Mouse (Mus musculus): ENCODE results near the gene Gm2a.

Gene Gm2a

DNA sequence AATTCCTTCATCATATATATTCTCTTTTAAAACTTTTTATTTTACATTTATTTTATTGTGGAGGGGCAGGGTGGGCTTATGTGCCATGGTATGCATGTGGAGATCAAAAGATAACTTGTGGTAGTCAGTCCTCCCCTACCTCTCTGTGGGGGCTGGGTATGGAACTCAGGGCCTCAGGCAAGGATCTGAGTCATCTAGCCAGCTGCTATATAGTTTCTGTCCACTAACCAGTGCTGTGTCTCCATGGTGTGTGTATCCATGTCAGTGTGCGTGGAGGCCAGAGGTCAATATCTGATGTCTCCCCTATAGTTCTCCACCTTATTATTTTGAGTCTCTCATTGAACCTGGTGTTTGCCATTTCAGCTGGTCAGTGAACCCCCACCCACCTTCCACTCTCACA, 36.5 kb downstream of the Gm2a start:
- ChIA-PET POLR2A (interaction anchor here in 1 of 4 experiments (0.6 to 1.9 kb wide), 2 partner anchors 11 to 14 kb away, joined by 3 to 4 read pairs; no protein-coding TSS in a partner anchor), CTCF (interaction anchor here in 2 of 4 experiments (0.6 to 1.2 kb wide), 2 partner anchors 102 to 250 kb away, joined by 3 to 13 read pairs; no protein-coding TSS in a partner anchor)

DNA sequence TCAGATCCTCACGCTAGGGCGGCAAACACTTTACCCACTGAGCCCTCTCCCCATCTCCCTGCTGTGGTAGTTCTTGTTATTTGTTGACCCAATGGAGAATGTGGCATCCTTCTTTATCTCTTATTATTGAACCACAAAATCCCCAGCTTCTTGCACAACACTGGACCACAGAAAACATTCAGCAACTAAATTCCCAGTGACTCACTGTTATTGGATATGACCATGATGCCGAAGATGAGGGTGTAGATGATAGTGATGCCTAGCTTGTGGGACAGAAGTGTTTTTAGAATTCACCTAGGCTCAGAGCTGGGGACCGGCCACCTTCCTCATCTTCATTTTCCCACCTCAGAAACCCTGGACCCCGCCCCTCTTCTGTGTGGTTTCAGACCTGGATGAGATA, 37.0 kb downstream of the Gm2a start:
- POLR2A ChIA-PET, result interaction anchor here in 1 of 4 experiments (0.6 to 1.9 kb wide), 2 partner anchors 10 to 14 kb away, joined by 3 to 4 read pairs; no protein-coding TSS in a partner anchor

DNA sequence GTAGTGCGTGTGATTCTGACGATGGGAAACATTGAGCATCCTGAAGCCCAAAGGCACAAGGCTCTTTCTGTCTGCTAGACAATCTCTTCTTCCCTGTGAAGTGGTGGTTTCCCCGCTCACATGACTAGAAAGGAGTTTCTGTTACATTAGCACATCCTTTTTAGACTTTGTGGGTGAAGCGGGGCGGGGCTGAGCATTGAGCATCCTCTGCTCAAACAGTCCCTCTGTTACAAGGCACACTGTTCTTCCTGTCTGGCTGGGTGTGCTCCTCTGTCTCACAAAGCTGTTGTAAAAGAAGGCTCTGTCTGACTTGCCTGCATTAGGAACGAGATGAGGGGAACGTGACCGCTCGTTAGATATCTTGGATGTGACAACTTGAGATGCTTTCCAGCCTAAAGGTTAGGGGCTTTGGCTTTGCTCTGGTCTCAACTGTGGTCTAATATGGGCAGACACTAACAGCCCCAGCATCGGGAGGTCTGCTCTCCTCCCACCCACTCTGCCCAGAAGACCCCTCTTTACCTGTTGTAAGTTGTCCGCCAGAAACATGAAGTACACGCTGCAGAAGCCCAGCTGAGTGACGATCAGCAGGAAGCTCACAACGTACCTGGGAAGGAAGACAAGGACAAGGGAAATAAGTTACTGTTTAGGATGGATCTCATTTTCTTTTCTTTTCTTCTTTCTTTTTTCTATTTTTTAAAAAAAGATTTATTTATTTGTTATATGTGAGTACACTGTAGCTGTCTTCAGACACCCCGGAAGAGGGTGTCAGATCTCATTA, 39.0 kb downstream of the Gm2a start:
- POLR2A ChIA-PET, result interaction anchor here in 2 of 4 experiments (0.6 to 1.7 kb wide), 7 partner anchors 10 to 699 kb away, joined by 3 to 8 read pairs (median 3); partner anchors contain the start of gene Gm2a (in 2 of the 2)

More for the DNA sequence above, 37.0 kb downstream of the Gm2a start:
- CTCF ChIA-PET, result no interaction called here

DNA sequence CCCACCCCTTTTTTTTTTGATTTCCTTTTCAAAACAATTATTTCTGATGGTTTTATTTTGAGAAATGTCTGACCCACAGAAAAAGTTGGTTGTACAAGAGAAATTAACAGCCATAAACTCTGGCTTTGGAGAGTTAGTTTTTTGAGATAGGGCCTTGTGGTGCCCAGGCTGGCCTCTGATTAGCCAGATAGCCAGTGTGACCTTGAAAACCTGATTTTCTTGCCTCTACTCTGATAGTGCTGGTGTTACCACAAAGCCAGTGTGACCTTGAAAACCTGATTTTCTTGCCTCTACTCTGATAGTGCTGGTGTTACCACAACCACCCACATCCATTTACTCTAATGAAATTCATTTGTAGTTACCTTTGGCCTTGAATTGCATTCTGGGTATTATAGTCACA, 39.7 kb downstream of the Gm2a start:
- POLR2A ChIA-PET, result interaction anchor here in 1 of 4 experiments (1.4 to 1.7 kb wide), 4 partner anchors 9 to 125 kb away, joined by 3 to 8 read pairs (median 6); partner anchors contain the start of gene Gm2a

More for the DNA sequence above, 39.0 kb downstream of the Gm2a start:
- CTCF ChIA-PET, result interaction anchor here in 1 of 4 experiments (0.6 kb wide), 1 partner anchor 21 kb away, joined by 9 read pairs; no protein-coding TSS in a partner anchor

DNA sequence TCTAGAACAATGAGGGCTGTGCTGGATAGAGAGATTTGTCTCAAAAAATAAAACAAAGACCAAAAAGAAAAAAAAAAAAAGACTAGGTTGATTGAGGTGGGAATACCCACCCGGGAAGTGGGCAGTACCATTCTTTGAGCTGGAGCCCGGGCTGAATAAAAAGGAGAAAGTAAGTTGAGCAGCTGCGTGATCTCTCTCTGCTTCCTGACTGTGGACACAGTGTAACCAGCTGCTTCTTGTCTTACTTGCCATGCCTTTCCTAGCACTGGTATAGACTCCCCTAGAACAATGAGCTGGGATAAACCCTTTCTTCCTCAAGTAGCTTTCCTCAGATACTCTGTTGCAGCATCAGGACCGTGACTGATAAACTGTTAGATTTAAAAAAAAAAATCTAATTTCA, 43.6 kb downstream of the Gm2a start:
- POLR2A ChIA-PET, result interaction anchor here in 3 of 4 experiments (0.5 to 1.8 kb wide), 9 partner anchors 11 to 362 kb away, joined by 3 to 5 read pairs (median 3); partner anchors contain the start of genes Ccdc69 (in 1 of the 3) and Gm2a (in 1 of the 3)
- CTCF ChIA-PET, result interaction anchor here in 1 of 4 experiments (0.6 to 1.1 kb wide), 2 partner anchors 21 to 62 kb away, joined by 3 to 4 read pairs; no protein-coding TSS in a partner anchor

More for the DNA sequence above, 39.7 kb downstream of the Gm2a start:
- CTCF ChIA-PET, result no interaction called here

DNA sequence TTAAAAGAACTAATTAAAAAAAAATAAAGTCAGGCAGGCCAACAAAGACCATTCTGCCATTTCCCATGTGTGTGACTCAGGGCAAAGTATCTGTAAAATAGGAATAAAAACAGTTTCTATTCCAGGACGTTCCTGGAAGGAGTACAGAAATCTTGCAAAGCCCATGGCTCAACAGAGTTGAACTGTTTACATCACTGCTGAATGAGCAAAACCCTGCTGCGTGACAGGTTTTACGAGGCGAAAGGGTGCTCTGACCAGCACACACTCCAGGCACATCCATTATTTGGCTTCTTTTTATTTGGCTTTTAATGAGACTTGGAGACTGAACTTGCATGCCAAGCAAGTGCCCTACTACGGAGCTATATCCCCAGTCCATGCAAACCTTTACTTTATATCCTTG, 46.1 kb downstream of the Gm2a start:
- POLR2A ChIA-PET, result no interaction called here
- CTCF ChIA-PET, result no interaction called here

DNA sequence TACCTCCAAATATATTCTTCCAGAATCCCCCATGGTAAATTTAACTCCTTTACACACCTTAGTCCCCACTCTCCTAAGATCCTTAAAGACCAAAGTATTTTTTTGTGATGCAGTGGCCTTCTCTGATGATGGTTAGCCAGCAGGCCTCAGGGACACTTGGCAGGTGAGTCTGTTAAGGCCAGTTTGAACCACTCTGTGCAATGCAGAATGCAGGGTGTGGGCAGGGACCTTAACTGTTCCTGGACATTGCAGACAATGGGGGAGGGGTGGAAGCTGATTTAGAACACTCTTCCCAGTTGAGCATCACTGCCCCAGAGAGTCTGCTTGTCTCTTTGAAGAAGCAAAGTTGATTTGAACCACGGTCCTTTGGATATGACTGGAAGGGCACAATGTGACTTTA, 48.9 kb downstream of the Gm2a start:
- CTCF ChIA-PET, result interaction anchor here (0.6 to 2.1 kb wide), 7 partner anchors 10 to 245 kb away, joined by 3 to 8 read pairs (median 4); no protein-coding TSS in a partner anchor
- POLR2A ChIA-PET, result interaction anchor here in 3 of 4 experiments (0.6 to 2.5 kb wide), 17 partner anchors 8 to 322 kb away, joined by 3 to 13 read pairs (median 4); partner anchors contain the start of genes Gm2a (in 2 of the 3), Ccdc69 (in 1 of the 3) and G3bp1 (in 1 of the 3)

DNA sequence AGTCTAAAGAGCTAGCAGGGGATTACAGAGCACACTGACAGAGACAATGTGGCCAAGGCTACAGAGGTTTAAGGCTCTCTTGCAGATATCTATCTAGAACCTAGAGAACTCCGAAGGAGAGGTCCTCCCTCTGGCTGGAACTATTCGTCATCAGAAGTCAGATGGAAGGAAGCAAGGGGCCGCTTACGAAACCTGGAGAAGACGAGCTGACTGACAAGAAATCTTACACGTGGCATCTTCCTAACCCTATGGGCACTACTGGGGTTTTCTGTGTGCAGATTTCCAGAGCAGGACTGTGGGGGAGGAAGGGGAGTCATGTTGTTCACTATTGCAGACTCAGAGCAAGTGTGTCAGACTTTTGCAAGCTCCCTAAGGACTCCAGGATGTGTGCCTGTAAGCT, 49.5 kb downstream of the Gm2a start:
- ChIA-PET CTCF (interaction anchor here (0.6 to 2.1 kb wide), 10 partner anchors 11 to 245 kb away, joined by 3 to 10 read pairs (median 3); partner anchors contain the start of gene Slc36a1 (in 1 of the 4)), POLR2A (interaction anchor here in 2 of 4 experiments (0.8 to 2.5 kb wide), 11 partner anchors 9 to 321 kb away, joined by 3 to 13 read pairs (median 5); partner anchors contain the start of genes G3bp1 (in 1 of the 2) and Gm2a (in 1 of the 2))

DNA sequence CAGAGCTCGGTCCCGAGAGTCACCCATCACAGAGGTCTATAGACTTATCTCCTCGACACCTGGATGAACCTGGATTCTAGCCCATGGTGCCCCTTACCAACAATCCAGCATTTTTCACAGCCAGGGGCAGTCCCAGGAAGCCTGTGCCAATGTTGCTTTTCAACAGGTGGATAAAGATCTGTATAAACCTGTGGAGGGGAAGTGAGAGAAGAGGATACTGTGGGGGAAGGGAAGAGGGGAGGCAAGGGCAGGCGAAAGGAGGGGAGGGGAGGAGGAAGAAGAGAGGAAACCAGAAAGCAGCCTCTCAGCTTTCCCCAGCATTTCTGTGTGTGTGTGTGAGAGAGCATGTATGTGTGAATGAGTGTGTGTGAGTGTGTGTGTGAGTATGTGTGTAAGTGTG, 50.5 kb downstream of the Gm2a start:
- CTCF ChIA-PET, result interaction anchor here in 2 of 4 experiments (1.5 to 2.0 kb wide), 2 partner anchors 10 to 63 kb away, joined by 5 to 8 read pairs; no protein-coding TSS in a partner anchor
- POLR2A ChIA-PET, result interaction anchor here in 2 of 4 experiments (0.6 to 2.5 kb wide), 2 partner anchors 11 to 50 kb away, joined by 3 to 13 read pairs; partner anchors contain the start of gene Gm2a (in 1 of the 2)

DNA sequence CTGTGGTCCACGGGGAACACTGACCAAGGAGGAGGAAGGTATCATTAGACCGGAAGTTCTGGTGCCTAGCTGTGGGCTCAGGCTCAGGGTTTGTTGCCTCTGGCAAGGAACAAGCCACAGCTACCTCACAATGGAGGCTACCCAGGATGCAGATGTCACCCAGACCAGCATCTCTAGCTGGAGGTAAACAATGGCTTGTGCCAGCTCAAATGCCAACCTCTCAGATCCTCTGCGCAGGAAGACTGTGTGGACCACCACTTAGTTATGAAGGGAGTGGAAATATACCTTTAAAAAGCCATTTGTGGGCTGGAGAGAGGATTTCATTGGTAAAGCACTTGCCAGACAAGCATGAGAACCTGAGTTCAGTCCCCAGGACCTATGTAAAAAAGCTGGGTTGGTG, 53.7 kb downstream of the Gm2a start, which contains the start of gene Slc36a3:
Slc36a3 (minus strand) TSS at position 101 of the 400 bp plus-strand sequence.
- ChIA-PET POLR2A (interaction anchor here in 2 of 4 experiments (0.9 to 2.1 kb wide), 9 partner anchors 8 to 318 kb away, joined by 3 to 9 read pairs (median 3); partner anchors contain the start of genes Gm2a (in 2 of the 2) and G3bp1 (in 1 of the 2)), CTCF (interaction anchor here in 2 of 4 experiments (0.9 to 1.8 kb wide), 5 partner anchors 7 to 222 kb away, joined by 3 to 8 read pairs (median 6); no protein-coding TSS in a partner anchor)

DNA sequence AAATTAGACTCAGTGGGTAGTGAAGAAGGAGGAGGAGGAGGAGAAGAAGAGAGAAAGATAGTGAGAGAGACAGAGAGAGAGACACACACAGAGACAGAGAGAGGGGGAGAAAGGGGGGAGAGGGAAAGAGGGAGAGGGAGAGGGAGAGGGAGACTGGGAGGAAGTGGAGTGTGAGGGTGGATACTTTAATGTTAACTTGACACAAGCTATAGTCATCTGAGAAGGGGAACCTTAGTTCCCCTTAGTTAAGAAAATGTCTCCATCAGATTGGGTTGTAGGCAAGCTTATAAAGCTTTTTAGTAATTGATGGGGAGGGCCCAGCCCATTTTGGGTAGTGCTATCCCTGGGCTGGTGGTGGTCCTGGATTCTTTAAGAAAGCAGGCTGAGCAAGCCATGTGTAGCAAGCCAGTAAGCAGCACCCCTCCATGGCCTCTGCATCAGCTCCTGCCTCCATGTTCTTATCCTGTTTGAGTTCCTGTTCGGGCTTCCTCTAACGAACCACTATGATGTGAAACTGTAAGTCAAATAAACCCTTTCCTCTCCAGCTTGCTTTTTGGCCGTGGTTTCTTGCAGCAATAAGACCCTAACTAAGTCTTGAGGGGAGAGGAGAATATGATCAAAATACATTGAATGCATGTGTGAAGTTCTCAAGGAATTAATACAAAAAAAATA, 56.6 kb downstream of the Gm2a start:
- ChIA-PET POLR2A (interaction anchor here in 1 of 4 experiments (0.7 to 1.3 kb wide), 2 partner anchors 47 to 141 kb away, joined by 3 read pairs; no protein-coding TSS in a partner anchor), CTCF (interaction anchor here in 2 of 4 experiments (0.6 to 1.0 kb wide), 2 partner anchors 68 to 114 kb away, joined by 3 read pairs; no protein-coding TSS in a partner anchor)

DNA sequence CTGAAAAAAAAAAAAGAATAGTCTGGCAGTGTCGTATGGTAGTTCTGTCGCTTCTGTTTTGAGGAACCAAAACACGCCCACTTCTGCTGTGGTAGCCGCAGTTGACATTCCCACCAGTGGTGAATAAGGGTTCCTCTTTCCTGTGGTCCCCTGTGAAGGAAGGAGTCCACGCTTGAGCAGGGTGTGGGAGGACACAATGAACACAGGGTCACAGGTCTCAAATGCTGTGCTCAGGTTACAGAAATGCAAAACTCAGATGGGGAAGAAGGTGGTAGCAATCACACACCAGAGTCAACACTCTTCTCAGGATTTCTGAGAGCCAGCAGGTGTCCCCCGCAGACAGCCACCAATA, 57.1 kb downstream of the Gm2a start:
- POLR2A ChIA-PET, result interaction anchor here in 1 of 4 experiments (0.7 to 1.3 kb wide), 2 partner anchors 47 to 142 kb away, joined by 3 read pairs; no protein-coding TSS in a partner anchor
- CTCF ChIA-PET, result interaction anchor here in 1 of 4 experiments (1.0 kb wide), 1 partner anchor 68 kb away, joined by 3 read pairs; no protein-coding TSS in a partner anchor

DNA sequence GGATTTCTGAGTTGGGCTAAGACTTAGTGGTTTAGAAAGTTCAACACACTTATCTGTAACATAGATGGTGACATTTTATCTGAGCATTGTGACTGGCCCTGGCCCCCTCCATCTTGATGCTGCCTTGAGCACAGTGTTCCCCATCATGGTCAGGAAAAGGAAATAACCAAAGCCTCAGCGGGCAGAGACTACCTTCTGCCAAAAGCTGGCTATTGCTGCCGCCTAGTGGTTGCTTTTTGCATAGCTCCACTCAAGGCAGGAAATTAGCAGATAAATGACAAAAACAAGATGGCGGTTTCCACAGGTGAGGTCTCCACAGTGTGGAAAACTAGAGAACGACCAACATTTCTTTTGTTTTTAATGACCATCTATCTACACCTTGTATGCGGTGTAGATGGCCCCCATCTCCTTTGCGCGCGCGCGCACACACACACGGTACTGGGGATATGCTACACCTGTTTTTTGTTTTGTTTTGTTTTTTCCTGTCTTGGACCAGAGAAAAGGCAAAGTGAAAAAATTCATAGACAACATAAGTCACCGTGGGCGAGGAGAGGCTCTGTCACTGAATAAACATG, 61.0 kb downstream of the Gm2a start:
- POLR2A ChIA-PET, result interaction anchor here (0.6 to 2.3 kb wide), 45 partner anchors 8 to 852 kb away, joined by 3 to 11 read pairs (median 3); partner anchors contain the start of genes Gm2a (in 2 of the 4), Atox1 (in 1 of the 4), Ccdc69 (in 1 of the 4) and G3bp1 (in 1 of the 4)

More for the DNA sequence above, 61.0 kb downstream of the Gm2a start:
- CTCF ChIA-PET, result interaction anchor here (0.5 to 4.0 kb wide), 84 partner anchors 8 to 437 kb away, joined by 3 to 30 read pairs (median 5); partner anchors contain the start of genes Ccdc69 (in 2 of the 4), Gm2a (in 2 of the 4), Slc36a2 (in 2 of the 4) and Lyrm7 (in 1 of the 4)

All from embryonic stem cell, embryonic (primary cell).